Mouse (Mus musculus): ENCODE measurements at regions not wholly inside any gene's neighbourhood (a gene's known extent, or its start where the extent isn't known, plus 50 kb on each side); places are given as distances from the start of the nearest gene placed in this dataset.

DNA sequence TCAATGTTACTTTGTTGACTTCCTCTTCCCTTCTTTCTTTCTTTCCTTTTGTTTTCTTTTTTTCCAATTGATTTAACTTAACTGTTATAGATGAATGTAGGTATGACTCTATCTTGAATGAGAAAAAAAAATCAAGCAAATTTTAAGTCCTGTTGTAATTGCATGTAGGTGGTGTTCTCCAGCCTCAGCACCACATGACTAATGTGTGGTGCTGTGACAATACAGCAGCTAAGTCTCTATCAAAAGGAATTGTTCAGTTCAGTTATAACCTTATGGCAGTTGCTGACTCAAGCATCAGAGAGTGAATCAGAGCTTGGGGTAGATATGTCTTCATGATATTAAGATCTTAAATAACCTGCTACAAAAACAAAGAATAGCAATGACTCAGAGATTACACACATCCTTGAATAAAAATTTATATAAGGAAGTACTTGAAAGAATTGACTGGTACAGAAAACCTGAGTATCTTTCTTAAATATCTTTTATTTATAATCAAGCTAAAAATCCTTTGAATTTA, 543.6 kb upstream of the Slitrk1 start:
- DNase-seq (ENCODE audit: low read depth, low spot score) = peak; percentile 50

- DNase-seq (ENCODE audit: low read depth, low spot score) = peak; percentile 62
These were observed 520.2 kb upstream of the Slitrk1 start for GRCm38 (mm10) chr14:109434205-109434604.

DNA sequence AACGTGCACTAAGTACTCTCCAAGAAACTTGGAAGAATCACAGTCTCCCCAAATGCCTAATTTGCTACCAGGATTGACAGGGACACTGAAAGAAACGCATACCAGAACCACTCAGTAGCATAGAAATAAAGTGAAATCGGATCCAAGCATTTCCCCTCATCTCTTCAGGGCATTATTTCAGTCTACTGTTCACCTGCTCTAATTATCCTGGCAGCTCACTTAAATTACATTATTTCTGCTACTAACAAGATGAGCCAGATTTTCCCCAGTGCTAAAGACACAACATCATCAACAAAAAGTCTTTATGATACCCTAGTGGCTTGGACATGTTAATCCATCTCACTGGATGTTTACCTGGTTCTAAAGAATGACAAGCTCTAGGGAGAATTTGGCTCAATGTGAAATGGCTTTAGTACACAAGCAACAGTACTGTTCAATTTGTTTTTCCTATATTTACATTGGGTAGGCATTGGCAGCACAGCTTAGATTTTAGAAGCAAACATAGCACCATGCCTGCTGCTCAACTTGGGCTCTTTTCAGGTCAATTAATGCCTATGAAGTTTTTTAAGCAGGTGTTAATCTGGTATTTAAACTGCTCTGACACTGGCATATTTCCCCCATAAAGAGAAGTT, 519.1 kb upstream of the Slitrk1 start:
- peak; percentile 1 for DNase-seq (ENCODE audit: low read depth, low spot score)

Measured in brain, adult 2 months (tissue).